Mouse (Mus musculus) bone marrow, adult 2 months (tissue): ENCODE results near the gene Usp9x.
A peak's percentile ranks its signal among the peaks of the same experiment; 100 is the strongest.

Source experiments
- CTCF ChIP-seq: fragments of 200-500 bp; IDR thresholded peaks from 2 replicates; pipeline ENCODE4 v1.5.1; 2011; ENCODE audit warnings: low read length, control low read depth; ENCODE audit not compliant: control insufficient read depth, insufficient read depth
- POLR2A ChIP-seq: fragments of 200-500 bp; IDR thresholded peaks from 2 replicates; pipeline ENCODE4 v1.6.1; 2011; ENCODE audit warnings: low read depth, mild to moderate bottlenecking, control low read depth, low read length, borderline replicate concordance; ENCODE audit not compliant: control insufficient read depth

DNA sequence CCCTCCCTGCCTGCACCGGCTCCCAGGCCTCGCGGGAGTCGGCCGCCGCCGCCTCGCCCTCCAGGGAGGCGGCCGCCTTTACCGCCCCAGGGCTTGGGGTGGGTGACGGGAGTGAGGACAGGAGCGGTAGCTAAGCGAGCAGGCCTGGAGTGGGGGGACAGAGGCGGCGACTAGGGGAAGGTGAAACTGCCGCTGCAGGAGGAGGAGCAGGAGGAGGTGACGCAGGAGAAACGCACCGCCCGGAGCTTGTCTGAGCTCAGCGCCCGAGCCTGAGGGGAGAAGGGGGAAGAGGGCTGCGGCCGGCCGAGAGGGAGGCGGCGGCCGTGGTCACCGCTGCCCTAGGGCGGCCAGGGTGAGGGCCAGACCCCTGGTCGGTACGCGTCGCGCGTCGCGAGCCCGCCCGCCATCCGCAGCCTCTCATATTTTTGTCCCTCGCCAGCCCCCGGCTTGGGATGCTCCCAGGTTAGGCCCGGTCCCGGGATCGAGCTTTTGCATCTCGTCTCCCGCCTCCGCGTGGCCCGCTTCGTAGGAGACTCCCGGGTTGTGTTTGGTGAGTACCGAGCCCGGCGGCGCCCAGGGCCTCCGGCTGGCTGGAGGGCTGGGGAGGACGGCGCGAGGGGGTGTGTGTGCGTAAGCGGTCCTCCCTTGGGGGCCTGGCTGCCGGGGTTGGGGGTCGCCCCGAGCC is 620 bp downstream of the Usp9x start:
- TF ChIP-seq CTCF (no peak), POLR2A (peak; percentile 65)
